Mouse (Mus musculus): ENCODE results near the gene Mrps16. TPM values are rescaled to one million over a fixed set of nuclear protein-coding genes. Genes with fewer than 3 reads are reported as not detected.

Mrps16 gene
- total and polyA plus RNA-seq, 3 experiments: 54.7 to 74.9 (median 68.6) TPM

DNA sequence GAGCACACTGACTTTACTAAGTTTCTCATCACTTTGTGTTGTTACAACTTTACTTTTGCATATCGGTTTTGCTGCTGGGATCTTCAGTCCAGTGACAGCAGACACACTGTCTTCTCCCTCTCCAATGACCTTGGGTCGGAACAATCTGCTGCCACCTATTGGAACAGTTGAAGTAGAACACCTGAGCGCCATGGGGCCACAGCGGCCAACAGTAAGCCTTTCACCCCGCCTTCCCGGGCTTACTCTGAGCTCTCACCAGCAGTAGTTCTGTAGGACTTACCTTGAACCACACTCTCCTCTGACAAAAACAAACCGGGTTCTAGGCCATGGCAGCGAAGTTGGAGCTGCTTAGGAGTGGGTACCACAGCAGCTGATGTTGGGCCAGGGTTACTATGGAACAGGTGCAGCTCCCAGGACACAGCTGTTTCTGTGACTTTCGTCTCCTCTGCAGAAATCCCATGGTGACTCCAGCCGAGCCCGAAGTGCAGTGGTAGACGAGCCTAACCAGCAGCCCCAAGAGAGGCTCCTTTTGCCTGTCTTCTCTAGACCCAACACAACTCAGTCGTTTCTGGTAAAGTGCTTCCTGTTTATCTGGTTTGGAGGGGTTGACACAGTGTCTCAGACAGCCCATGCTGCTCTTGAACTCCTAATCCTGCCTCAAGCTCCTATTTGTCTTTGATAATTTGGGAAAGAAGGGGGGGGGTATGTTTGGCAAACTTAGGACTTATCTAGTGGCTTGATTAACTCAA is 14.9 kb downstream of the Mrps16 start:
- intact Hi-C loops (cut with DNase I): no loop called here
- Histone ChIP-seq H3K79me2 (replicated peaks; ENCODE audit: control insufficient read depth, insufficient read depth, low read length) (no peaks in the 10 kb centered on the region), H3K4me3 (no peak overlapping the region), H3K36me3 (ENCODE audit: control insufficient read depth, insufficient read depth, low read length) (no peaks in the 10 kb centered on the region), H3K27ac (no peak overlapping the region), H3K4me1 (ENCODE audit: control insufficient read depth, insufficient read depth, low read length) (no peaks in the 10 kb centered on the region), H3K27me3 (ENCODE audit: control insufficient read depth, insufficient read depth, low read length) (no peaks in the 10 kb centered on the region), H3K9ac (ENCODE audit: low read depth, low read length) (no peak overlapping the region)
- DNase-seq: peak in 1 of 2 experiments; percentile 53
- 46% methylated on average over 13 of the region's 13 CpGs for WGBS
- no peak for TF ChIP-seq EP300 (IDR thresholded peaks at IDR 0.05; ENCODE audit: insufficient read depth, low read depth, low read length)
- TF ChIP-seq POLR2A (IDR thresholded peaks at IDR 0.05; ENCODE audit: insufficient read depth, low read depth, low read length): no peak
- TF ChIP-seq CTCF (IDR thresholded peaks at IDR 0.05): peak; percentile 71

DNA sequence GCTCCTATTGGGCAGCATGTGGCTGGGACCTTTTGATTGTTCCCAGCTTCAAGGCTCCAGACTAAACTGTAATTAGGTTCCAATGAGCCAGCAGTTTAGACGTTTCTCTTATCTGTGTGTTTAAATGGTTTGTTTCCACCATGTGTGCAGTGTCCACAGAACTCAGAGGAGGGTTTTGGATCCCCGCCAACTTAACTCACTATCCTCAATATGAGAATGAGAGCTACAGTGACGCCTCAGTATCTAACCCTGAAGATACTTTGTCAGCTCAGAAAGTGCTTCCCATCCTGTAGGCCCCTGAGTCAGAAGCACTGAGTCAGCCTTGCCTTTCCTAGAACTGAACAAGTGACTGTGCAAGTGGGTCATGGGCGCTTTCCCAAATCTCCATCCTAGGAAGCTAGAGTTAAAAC is 16.3 kb downstream of the Mrps16 start:
- no peak for DNase-seq
- intact Hi-C loops (cut with DNase I): no loop called here
- Histone ChIP-seq H3K4me1 (ENCODE audit: control insufficient read depth, insufficient read depth, low read length) (no peaks in the 10 kb centered on the region), H3K79me2 (replicated peaks; ENCODE audit: control insufficient read depth, insufficient read depth, low read length) (no peaks in the 10 kb centered on the region), H3K27me3 (ENCODE audit: control insufficient read depth, insufficient read depth, low read length) (no peaks in the 10 kb centered on the region), H3K36me3 (ENCODE audit: control insufficient read depth, insufficient read depth, low read length) (no peaks in the 10 kb centered on the region), H3K9ac (ENCODE audit: low read depth, low read length) (no peak overlapping the region), H3K4me3 (no peak overlapping the region), H3K27ac (no peak overlapping the region)
- no peak for TF ChIP-seq CTCF (IDR thresholded peaks at IDR 0.05)
- 40% methylated on average over 4 of the region's 4 CpGs for WGBS

DNA sequence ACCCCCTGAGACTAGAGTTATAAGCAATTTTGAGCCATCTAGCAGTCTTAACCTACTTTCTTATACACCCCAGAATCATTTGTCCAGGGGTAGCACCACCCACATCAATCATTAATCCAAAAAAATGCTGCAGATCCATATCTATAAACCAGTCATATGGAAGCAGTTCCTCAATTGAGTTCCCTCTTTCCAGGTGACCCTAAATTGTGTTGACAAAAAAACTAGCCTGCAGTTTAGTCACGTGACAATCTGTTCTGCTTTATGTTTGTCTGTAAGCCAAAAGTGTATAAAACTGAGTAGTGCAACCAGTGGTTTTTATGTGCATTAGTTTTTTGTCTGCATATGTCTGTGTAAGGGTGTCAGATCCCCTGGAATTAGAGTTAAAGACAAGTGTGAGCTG is 21.6 kb downstream of the Mrps16 start:
- H3K36me3 ChIP-seq (ENCODE audit: control insufficient read depth, insufficient read depth, low read length): no peaks in the 10 kb centered on the region
- TF ChIP-seq CTCF (IDR thresholded peaks at IDR 0.05) (no peak), POLR2A (IDR thresholded peaks at IDR 0.05; ENCODE audit: insufficient read depth, low read depth, low read length) (no peak), EP300 (IDR thresholded peaks at IDR 0.05; ENCODE audit: insufficient read depth, low read depth, low read length) (no peak)
- intact Hi-C loops (cut with DNase I): no loop called here

DNA sequence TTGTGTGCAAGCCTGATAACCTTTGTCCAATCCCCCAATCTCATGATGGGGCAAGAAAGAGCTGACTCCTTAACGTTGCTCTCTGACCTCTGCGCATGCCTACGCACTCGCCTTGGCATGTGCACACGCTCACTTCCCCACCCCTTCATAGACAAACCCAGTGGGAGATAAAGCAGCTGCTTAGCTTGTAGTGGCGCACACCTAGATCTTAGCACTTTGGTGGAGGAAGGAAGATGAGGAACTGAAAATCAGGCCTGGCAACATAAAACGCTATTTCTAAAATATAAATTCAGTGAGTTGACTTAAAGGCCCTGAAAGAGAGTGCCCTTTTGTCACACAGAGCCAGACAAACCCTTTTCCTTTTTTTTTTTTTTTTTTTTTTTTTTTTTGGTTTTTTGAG is 22.6 kb downstream of the Mrps16 start:
- H3K79me2 ChIP-seq (replicated peaks; ENCODE audit: control insufficient read depth, insufficient read depth, low read length): no peaks in the 10 kb centered on the region
- no peaks in the 10 kb centered on the region for H3K4me1 ChIP-seq (ENCODE audit: control insufficient read depth, insufficient read depth, low read length)
- no peak overlapping the region for H3K27ac ChIP-seq
- no peak overlapping the region for H3K9ac ChIP-seq (ENCODE audit: low read depth, low read length)
- 80% methylated on average over 7 of the region's 7 CpGs for WGBS
- H3K27me3 ChIP-seq (ENCODE audit: control insufficient read depth, insufficient read depth, low read length): no peaks in the 10 kb centered on the region
- TF ChIP-seq CTCF (IDR thresholded peaks at IDR 0.05): no peak
- no peak overlapping the region for H3K4me3 ChIP-seq
- no peaks in the 10 kb centered on the region for H3K36me3 ChIP-seq (ENCODE audit: control insufficient read depth, insufficient read depth, low read length)
- DNase-seq: no peak
- intact Hi-C loops (cut with DNase I): no loop called here

More for the DNA sequence above, 21.6 kb downstream of the Mrps16 start:
- no peak overlapping the region for H3K27ac ChIP-seq
- H3K9ac ChIP-seq (ENCODE audit: low read depth, low read length): no peak overlapping the region
- no peaks in the 10 kb centered on the region for H3K4me1 ChIP-seq (ENCODE audit: control insufficient read depth, insufficient read depth, low read length)
- WGBS: 92% methylated on average over 1 of the region's 1 CpGs
- no peaks in the 10 kb centered on the region for H3K79me2 ChIP-seq (replicated peaks; ENCODE audit: control insufficient read depth, insufficient read depth, low read length)
- no peaks in the 10 kb centered on the region for H3K27me3 ChIP-seq (ENCODE audit: control insufficient read depth, insufficient read depth, low read length)
- no peak for DNase-seq
- H3K4me3 ChIP-seq: no peak overlapping the region

DNA sequence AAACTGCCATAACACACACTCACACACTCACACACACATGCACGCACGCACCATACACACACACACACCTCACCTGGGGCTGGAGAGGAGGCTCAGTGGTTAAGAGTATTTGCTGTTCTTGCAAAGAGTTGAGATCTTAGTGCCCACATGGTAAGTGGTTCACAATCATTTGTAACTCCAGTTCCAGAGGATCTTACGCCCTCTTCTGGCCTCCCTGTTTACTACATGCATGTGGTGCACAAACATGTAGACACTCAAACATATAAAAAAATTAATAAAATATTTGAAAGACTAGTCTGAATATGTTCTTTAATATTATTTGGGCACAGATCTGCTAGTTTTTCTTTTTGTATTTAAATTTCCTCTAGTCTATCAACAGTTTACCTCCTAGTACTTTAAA is 25.2 kb downstream of the Mrps16 start:
- H3K27ac ChIP-seq: no peak overlapping the region
- H3K9ac ChIP-seq (ENCODE audit: low read depth, low read length): no peak overlapping the region
- H3K36me3 ChIP-seq (ENCODE audit: control insufficient read depth, insufficient read depth, low read length): no peaks in the 10 kb centered on the region; the same call in 1 of the 2 replicates
- WGBS: 95% methylated on average over 3 of the region's 3 CpGs
- DNase-seq: no peak
- intact Hi-C loops (cut with DNase I): no loop called here
- no peaks in the 10 kb centered on the region for H3K4me1 ChIP-seq (ENCODE audit: control insufficient read depth, insufficient read depth, low read length)
- H3K79me2 ChIP-seq (replicated peaks; ENCODE audit: control insufficient read depth, insufficient read depth, low read length): no peaks in the 10 kb centered on the region
- no peaks in the 10 kb centered on the region for H3K27me3 ChIP-seq (ENCODE audit: control insufficient read depth, insufficient read depth, low read length)
- H3K4me3 ChIP-seq: no peak overlapping the region
- TF ChIP-seq EP300 (IDR thresholded peaks at IDR 0.05; ENCODE audit: insufficient read depth, low read depth, low read length): no peak
- TF ChIP-seq CTCF (IDR thresholded peaks at IDR 0.05): no peak
- no peak for TF ChIP-seq POLR2A (IDR thresholded peaks at IDR 0.05; ENCODE audit: insufficient read depth, low read depth, low read length)

DNA sequence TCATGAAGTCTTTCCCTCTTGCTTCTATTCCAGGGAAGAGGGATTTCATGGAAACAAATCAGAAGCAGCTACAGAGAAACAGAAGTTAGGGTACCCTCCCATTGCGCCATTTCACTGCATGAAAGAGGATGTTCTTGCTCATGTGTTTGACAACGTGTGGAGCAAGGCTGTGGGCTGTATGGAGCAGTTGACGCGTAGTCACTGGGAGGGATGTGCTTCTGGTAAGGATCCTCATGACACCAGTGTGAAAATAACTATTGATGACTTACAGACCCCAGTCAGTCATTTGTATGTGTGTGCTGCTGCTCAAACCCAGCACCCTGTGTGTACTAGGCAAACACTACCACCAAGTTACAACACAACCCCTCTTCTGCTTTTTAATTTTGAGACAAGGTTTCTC is 30.2 kb downstream of the Mrps16 start:
- intact Hi-C loops (cut with DNase I): no loop called here
- WGBS: 82% methylated on average over 4 of the region's 4 CpGs
- no peaks in the 10 kb centered on the region for H3K27me3 ChIP-seq (ENCODE audit: control insufficient read depth, insufficient read depth, low read length)
- H3K36me3 ChIP-seq (ENCODE audit: control insufficient read depth, insufficient read depth, low read length): peaks cover 2% of the 10 kb centered on the region
- TF ChIP-seq POLR2A (IDR thresholded peaks at IDR 0.05; ENCODE audit: insufficient read depth, low read depth, low read length): no peak
- no peak for TF ChIP-seq CTCF (IDR thresholded peaks at IDR 0.05)
- TF ChIP-seq EP300 (IDR thresholded peaks at IDR 0.05; ENCODE audit: insufficient read depth, low read depth, low read length): no peak
- no peak for DNase-seq
- H3K4me3 ChIP-seq: no peak overlapping the region
- no peak overlapping the region for H3K9ac ChIP-seq (ENCODE audit: low read depth, low read length)
- H3K4me1 ChIP-seq (ENCODE audit: control insufficient read depth, insufficient read depth, low read length): no peaks in the 10 kb centered on the region
- no peaks in the 10 kb centered on the region for H3K79me2 ChIP-seq (replicated peaks; ENCODE audit: control insufficient read depth, insufficient read depth, low read length)
- H3K27ac ChIP-seq: no peak overlapping the region

Measured in heart, adult 2 months (tissue).